Mouse (Mus musculus): ENCODE measurements around the gene Slc43a2.

DNA sequence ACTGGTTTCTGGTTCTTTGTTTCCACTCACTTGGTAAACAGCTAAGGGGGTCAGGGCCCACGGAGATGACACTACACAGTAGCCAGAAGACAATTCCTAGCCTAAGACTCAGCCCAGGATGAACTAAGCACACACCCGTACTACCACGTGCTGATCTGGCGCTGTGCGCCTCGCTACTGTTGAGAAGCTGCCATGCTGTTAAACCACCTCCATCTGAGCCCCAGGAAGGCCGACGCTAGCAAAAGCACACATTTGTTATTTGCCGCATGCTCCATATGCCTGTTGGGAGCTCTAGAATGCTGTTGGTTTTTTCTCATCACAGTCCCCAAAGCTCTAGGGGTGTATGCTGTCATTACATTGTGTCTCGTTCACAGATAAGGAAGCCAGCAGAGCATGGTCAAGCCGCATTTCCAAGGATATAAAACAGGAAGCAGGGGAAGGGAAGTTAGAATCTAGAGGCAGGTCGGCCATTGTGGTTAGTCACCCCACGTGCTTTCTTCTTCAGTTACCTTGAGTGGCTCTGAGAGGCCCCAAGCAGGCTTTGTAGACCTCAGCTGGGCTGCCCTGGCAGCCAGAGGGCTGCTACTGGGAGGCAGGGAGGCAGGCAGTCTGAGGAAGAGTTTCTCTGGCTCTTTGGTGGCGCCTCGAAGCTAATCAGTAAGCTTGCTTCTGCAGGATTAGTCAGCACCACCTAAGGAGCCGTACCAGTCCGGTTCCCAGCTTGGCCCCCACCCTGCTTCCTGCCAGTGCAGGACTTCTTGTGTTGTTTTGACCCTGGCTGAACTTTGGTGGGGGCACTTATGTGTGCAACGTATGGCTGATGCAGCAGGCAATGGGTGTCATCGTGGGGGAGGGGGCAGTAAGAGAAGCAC, 9.5 kb downstream of the Slc43a2 start:
- TF ChIP-seq EP300 (IDR thresholded peaks at IDR 0.05) (peak; percentile 53; the same call in 1 of the 2 replicates), CTCF (IDR thresholded peaks at IDR 0.05) (0 out of 2 replicates have a peak, but pooled peaks have one; percentile 2)

All from lung, postnatal 0 days (tissue).